Mouse (Mus musculus): ENCODE measurements around the gene Shtn1. TPM values are rescaled to one million over a fixed set of nuclear protein-coding genes. Genes with fewer than 3 reads are reported as not detected.
A peak's percentile ranks its signal among the peaks of the same experiment; 100 is the strongest.

Shtn1 gene
- polyA plus RNA-seq, 1 experiment from 2014 or later, result 2.3 TPM

DNA sequence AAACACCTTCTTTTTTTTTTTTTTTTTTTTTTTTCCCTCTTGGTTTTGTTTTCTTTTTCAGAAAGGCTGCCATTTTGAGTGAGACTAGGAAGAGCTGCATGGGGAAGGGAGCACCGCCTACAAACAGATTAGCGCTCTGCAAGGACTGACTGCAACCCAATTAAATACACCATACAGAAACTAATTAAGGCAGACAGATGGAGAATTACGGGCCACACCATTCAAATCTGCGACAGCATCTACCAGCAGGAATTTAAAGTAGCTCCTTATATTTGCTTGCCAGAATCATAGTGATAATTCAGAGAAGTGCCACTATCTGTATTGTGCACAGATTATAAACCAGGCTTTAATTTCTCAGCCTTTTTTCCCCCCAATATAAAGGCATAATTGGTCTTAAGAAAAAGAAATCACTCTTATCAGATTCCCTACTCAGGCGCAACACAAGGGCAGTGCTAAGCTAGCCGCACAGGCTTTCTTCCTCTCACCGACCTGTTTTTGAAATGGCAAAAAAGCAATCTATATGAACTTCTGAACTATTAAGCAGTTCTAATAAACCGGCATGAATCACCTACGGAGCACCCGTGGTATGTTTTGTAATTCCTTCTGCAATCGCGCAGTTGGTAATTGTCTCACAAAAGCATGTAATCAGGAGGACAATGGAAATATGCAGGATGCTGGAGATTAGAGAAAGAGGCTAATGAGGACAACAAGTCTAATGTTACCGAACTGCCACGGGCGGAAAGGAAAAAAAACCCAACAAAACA, 69.1 kb downstream of the Shtn1 start:
- Histone ChIP-seq H3K9ac (ENCODE audit: low read depth, low read length) (no peak overlapping the region), H3K4me1 (ENCODE audit: control insufficient read depth, insufficient read depth, low read length) (no peaks in the 10 kb centered on the region), H3K4me3 (ENCODE audit: low read length) (no peak overlapping the region), H3K4me2 (replicated peaks; ENCODE audit: low read depth, low read length) (no peak overlapping the region), H3K9me3 (ENCODE audit: control insufficient read depth, low read length) (no peaks in the 10 kb centered on the region), H3K27me3 (ENCODE audit: control insufficient read depth, insufficient read depth, low read length) (no peaks in the 10 kb centered on the region), H3K27ac (ENCODE audit: low read depth, low read length) (no peak overlapping the region), H3K36me3 (ENCODE audit: control insufficient read depth, insufficient read depth, low read length) (no peaks in the 10 kb centered on the region)
- no peak for ATAC-seq (ENCODE audit: low FRiP score, low TSS enrichment)
- WGBS, result 84% methylated on average over 15 of the region's 15 CpGs

DNA sequence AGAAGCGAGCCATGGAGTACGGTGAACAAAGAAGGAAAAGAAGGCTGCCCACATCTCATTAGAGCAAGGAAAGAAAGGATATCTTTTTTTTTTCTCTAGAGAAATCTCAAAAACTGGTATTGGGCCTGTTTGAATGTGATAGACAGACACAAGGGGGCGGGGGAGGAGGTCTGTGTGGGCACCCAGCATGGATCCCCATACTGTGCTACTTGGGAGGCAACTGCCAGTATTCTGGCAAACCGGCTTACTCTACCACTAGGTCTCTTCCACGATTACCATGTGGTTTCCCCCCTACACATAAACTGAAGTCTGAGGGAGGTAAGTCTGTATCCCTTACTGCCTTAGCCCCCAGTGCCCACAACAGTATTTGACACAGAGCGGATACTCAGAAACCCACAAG, 73.1 kb downstream of the Shtn1 start:
- WGBS, result 87% methylated on average over 6 of the region's 6 CpGs
- Histone ChIP-seq H3K4me3 (ENCODE audit: low read length) (no peak overlapping the region), H3K27me3 (ENCODE audit: control insufficient read depth, insufficient read depth, low read length) (no peaks in the 10 kb centered on the region), H3K36me3 (ENCODE audit: control insufficient read depth, insufficient read depth, low read length) (no peaks in the 10 kb centered on the region), H3K4me1 (ENCODE audit: control insufficient read depth, insufficient read depth, low read length) (no peaks in the 10 kb centered on the region), H3K9ac (ENCODE audit: low read depth, low read length) (no peak overlapping the region), H3K9me3 (ENCODE audit: control insufficient read depth, low read length) (no peaks in the 10 kb centered on the region), H3K27ac (ENCODE audit: low read depth, low read length) (no peak overlapping the region), H3K4me2 (replicated peaks; ENCODE audit: low read depth, low read length) (no peak overlapping the region)
- no peak for ATAC-seq (ENCODE audit: low FRiP score, low TSS enrichment)

DNA sequence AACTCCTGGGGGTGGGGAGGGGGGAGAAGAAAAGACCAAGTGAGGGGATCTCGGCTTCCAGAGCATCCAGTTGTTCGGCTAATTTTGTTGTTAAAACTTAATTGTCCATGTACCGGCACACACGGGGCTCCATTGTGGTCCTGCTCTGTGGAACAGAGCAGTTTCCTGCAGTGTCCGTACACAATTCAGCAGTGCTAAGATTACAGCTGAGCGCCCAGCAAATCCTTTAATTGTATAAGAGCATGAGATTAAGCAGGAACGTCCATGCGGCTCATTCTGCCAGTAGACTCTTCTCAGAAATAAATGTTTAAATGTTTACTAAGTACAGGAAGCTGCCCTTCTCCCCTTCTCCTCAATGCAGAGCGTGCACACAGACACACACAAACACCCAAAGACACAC, 94.3 kb downstream of the Shtn1 start:
- no peaks in the 10 kb centered on the region; the same call in 1 of the 2 replicates for H3K27me3 ChIP-seq (ENCODE audit: control insufficient read depth, insufficient read depth, low read length)
- H3K9me3 ChIP-seq (ENCODE audit: control insufficient read depth, low read length), result no peaks in the 10 kb centered on the region
- H3K36me3 ChIP-seq (ENCODE audit: control insufficient read depth, insufficient read depth, low read length), result no peaks in the 10 kb centered on the region
- H3K27ac ChIP-seq (ENCODE audit: low read depth, low read length), result no peak overlapping the region
- no peaks in the 10 kb centered on the region for H3K4me1 ChIP-seq (ENCODE audit: control insufficient read depth, insufficient read depth, low read length)
- 28% methylated on average over 9 of the region's 9 CpGs for WGBS
- no peak overlapping the region for H3K4me3 ChIP-seq (ENCODE audit: low read length)
- no peak for ATAC-seq (ENCODE audit: low FRiP score, low TSS enrichment)
- 0 out of 2 replicates have a peak overlapping the region, but pooled peaks have one; percentile 18 for H3K9ac ChIP-seq (ENCODE audit: low read depth, low read length)
- 0 out of 2 replicates have a peak overlapping the region, but pooled peaks have one; percentile 22 for H3K4me2 ChIP-seq (replicated peaks; ENCODE audit: low read depth, low read length)

DNA sequence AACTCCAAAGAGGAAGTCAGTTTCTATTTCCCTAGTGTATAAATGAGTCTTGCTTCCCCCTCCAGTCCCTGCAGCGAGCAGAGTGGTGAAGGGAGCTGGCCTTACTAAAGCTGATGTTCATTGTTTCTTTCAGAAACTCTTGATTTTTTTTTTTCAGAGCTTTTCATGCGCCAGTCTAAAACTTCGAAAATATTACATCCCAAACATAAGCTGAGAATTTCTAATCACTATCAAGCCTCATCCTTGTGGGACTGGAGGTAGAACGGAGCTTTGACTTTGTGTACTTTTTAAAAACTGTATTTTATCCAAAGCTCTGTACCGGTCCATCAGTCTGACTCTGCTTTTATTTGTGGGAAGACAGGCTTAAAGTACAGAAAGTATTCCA, 95.9 kb downstream of the Shtn1 start:
- 74% methylated on average over 5 of the region's 5 CpGs for WGBS
- no peak for ATAC-seq (ENCODE audit: low FRiP score, low TSS enrichment)
- Histone ChIP-seq H3K4me1 (ENCODE audit: control insufficient read depth, insufficient read depth, low read length) (no peaks in the 10 kb centered on the region), H3K36me3 (ENCODE audit: control insufficient read depth, insufficient read depth, low read length) (no peaks in the 10 kb centered on the region), H3K9me3 (ENCODE audit: control insufficient read depth, low read length) (no peaks in the 10 kb centered on the region), H3K4me2 (replicated peaks; ENCODE audit: low read depth, low read length) (no peak overlapping the region), H3K27ac (ENCODE audit: low read depth, low read length) (no peak overlapping the region), H3K27me3 (ENCODE audit: control insufficient read depth, insufficient read depth, low read length) (no peaks in the 10 kb centered on the region; the same call in 1 of the 2 replicates), H3K4me3 (ENCODE audit: low read length) (no peak overlapping the region), H3K9ac (ENCODE audit: low read depth, low read length) (no peak overlapping the region)

DNA sequence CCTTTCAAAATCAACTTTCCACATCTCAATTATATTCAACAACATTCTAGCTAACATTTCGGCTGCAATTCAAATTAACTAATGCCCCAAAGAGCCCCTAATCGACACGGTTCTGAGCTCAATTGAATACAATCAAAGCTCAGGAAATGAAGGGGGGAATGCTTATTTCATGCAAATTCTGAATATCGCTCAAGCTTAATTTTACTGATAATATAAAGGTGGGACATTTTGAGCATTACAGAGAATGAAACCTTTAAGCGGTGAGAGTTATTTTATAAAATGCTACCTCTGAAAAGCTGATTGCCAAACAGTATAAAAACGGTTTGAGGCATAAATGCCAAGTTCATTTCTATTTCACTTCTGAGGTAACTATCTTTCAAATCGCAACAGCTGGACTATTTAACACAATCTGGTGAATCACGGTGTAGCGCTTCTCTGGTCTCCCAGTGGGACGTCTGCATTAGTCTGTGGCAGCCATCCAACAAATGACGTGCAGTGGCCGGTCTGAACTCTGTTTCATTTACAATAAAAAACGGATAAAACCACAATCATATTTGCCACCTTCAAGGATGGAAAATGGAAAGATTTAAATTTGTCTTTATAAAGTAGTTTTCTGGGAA, 96.4 kb downstream of the Shtn1 start:
- Histone ChIP-seq H3K27ac (ENCODE audit: low read depth, low read length) (no peak overlapping the region), H3K27me3 (ENCODE audit: control insufficient read depth, insufficient read depth, low read length) (no peaks in the 10 kb centered on the region; the same call in 1 of the 2 replicates), H3K4me2 (replicated peaks; ENCODE audit: low read depth, low read length) (no peak overlapping the region), H3K9me3 (ENCODE audit: control insufficient read depth, low read length) (no peaks in the 10 kb centered on the region), H3K4me3 (ENCODE audit: low read length) (no peak overlapping the region), H3K4me1 (ENCODE audit: control insufficient read depth, insufficient read depth, low read length) (no peaks in the 10 kb centered on the region), H3K36me3 (ENCODE audit: control insufficient read depth, insufficient read depth, low read length) (no peaks in the 10 kb centered on the region), H3K9ac (ENCODE audit: low read depth, low read length) (no peak overlapping the region)
- WGBS, result 55% methylated on average over 13 of the region's 13 CpGs
- no peak for ATAC-seq (ENCODE audit: low FRiP score, low TSS enrichment)

DNA sequence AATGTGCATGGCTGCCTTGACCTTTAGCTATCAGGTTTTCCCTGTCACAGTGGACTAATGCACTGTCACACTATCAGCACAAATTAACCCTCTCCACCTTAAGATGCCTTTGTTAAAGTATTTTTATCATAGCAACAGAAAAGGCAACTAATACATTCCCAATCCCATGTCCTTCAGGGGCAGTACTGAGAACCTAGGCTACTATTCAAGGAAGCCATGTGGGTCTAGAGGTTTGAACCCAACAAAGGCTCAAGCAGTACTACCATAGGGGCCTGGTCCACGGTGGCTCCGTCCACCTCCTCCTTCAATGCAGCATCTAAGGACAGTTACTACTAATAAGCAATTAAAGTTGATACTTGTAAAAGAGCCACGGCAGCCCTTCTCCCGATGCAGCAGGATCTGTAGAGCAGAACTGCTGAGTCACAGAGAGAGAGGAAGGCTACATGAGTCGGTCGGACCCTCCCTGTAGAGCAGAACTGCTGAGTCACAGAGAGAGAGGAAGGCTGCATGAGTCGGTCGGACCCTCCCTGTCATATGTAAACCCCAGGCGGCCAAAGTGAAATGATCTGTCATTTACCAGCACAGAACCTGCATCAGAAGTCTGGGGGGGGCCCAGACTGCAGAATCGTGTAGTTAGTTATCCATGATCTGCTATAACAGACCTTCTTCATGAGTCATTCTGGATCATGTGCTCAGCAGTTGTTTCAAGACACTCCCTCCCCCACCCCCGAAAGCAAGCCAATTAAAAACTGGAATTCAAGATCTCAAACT, 97.3 kb downstream of the Shtn1 start:
- no peak overlapping the region for H3K4me3 ChIP-seq (ENCODE audit: low read length)
- H3K27me3 ChIP-seq (ENCODE audit: control insufficient read depth, insufficient read depth, low read length), result no peaks in the 10 kb centered on the region
- 69% methylated on average over 11 of the region's 11 CpGs for WGBS
- no peaks in the 10 kb centered on the region for H3K4me1 ChIP-seq (ENCODE audit: control insufficient read depth, insufficient read depth, low read length)
- H3K27ac ChIP-seq (ENCODE audit: low read depth, low read length), result no peak overlapping the region
- 0 out of 2 replicates have a peak, but pooled peaks have one; percentile 24 for ATAC-seq (ENCODE audit: low FRiP score, low TSS enrichment)
- no peaks in the 10 kb centered on the region for H3K36me3 ChIP-seq (ENCODE audit: control insufficient read depth, insufficient read depth, low read length)
- H3K9me3 ChIP-seq (ENCODE audit: control insufficient read depth, low read length), result no peaks in the 10 kb centered on the region
- no peak overlapping the region for H3K4me2 ChIP-seq (replicated peaks; ENCODE audit: low read depth, low read length)
- H3K9ac ChIP-seq (ENCODE audit: low read depth, low read length), result no peak overlapping the region

DNA sequence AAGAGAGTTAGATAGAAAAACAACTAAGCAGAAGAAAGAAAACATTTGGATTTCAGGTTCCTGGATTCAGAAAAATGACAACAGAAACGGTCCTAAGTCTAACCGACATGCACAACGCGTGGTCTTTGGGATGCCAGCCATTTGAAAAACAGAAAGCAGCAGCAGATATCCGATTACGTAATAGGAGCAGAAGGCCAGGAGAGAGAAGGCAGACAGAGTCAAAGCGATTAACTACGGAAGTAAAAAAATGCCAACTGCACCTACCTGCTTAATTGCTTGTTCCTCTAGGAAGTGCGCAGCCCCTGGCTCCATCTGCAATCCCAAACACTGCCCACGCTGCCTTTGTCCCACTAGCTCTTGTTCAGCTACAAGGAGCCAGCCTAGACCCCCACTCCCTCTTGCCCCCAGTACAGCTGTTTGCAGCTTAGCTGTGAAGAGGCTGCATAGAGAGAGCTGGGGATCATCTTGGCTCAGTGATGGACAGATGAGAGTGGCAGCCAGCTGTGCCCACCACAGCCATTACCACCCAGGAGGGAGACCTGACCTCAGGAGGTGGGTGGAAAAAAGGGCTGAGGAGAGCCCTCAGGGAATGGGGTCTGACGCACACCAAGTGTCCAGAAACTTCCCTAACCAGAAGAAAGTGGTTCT, 100.6 kb downstream of the Shtn1 start:
- 0 out of 2 replicates have a peak, but pooled peaks cover 10% of the 10 kb centered on the region for H3K27me3 ChIP-seq (ENCODE audit: control insufficient read depth, insufficient read depth, low read length)
- no peaks in the 10 kb centered on the region for H3K4me1 ChIP-seq (ENCODE audit: control insufficient read depth, insufficient read depth, low read length)
- H3K27ac ChIP-seq (ENCODE audit: low read depth, low read length), result no peak overlapping the region
- no peak overlapping the region for H3K9ac ChIP-seq (ENCODE audit: low read depth, low read length)
- H3K9me3 ChIP-seq (ENCODE audit: control insufficient read depth, low read length), result no peaks in the 10 kb centered on the region
- no peak for ATAC-seq (ENCODE audit: low FRiP score, low TSS enrichment)
- no peak overlapping the region for H3K4me3 ChIP-seq (ENCODE audit: low read length)
- 60% methylated on average over 11 of the region's 11 CpGs for WGBS
- no peak overlapping the region for H3K4me2 ChIP-seq (replicated peaks; ENCODE audit: low read depth, low read length)
- H3K36me3 ChIP-seq (ENCODE audit: control insufficient read depth, insufficient read depth, low read length), result no peaks in the 10 kb centered on the region

DNA sequence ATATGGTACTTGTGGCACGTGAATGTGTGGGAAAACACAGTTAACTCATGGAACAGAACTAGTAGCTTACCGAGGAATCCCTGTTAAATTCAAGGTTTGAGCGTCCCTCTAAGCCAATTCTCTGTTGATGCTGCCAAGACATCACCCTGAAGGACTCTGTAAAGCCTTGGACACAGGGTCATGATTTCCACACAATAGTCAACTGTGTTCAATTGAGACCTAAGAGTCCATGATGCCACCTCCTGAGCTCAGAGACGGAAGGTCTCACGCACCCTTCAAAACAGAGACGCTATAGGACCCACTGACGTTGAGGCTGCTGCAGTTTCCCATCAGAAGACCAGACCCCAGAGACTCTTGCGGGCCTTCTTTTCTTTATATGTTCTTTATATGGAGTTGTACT, 101.8 kb downstream of the Shtn1 start:
- Histone ChIP-seq H3K36me3 (ENCODE audit: control insufficient read depth, insufficient read depth, low read length) (no peaks in the 10 kb centered on the region), H3K9ac (ENCODE audit: low read depth, low read length) (no peak overlapping the region), H3K27ac (ENCODE audit: low read depth, low read length) (no peak overlapping the region), H3K27me3 (ENCODE audit: control insufficient read depth, insufficient read depth, low read length) (0 out of 2 replicates have a peak, but pooled peaks cover 10% of the 10 kb centered on the region), H3K4me1 (ENCODE audit: control insufficient read depth, insufficient read depth, low read length) (no peaks in the 10 kb centered on the region), H3K9me3 (ENCODE audit: control insufficient read depth, low read length) (no peaks in the 10 kb centered on the region), H3K4me2 (replicated peaks; ENCODE audit: low read depth, low read length) (no peak overlapping the region), H3K4me3 (ENCODE audit: low read length) (no peak overlapping the region)
- ATAC-seq (ENCODE audit: low FRiP score, low TSS enrichment), result no peak
- WGBS, result 92% methylated on average over 8 of the region's 8 CpGs
